Mouse (Mus musculus) liver, adult 2 months (tissue): ENCODE results near the gene Col4a1.

Experiments
- CTCF ChIP-seq: fragments of 200-500 bp; IDR thresholded peaks from 2 replicates; pipeline ENCODE4 v1.5.1; 2011; ENCODE audit warnings: low read depth, low read length, control low read depth
- POLR2A ChIP-seq: fragments of 200-500 bp; IDR thresholded peaks from 2 replicates; pipeline ENCODE4 v1.6.1; 2011; ENCODE audit warnings: low read length, control low read depth; ENCODE audit not compliant: insufficient read depth; ENCODE audit errors: extremely low read depth

DNA sequence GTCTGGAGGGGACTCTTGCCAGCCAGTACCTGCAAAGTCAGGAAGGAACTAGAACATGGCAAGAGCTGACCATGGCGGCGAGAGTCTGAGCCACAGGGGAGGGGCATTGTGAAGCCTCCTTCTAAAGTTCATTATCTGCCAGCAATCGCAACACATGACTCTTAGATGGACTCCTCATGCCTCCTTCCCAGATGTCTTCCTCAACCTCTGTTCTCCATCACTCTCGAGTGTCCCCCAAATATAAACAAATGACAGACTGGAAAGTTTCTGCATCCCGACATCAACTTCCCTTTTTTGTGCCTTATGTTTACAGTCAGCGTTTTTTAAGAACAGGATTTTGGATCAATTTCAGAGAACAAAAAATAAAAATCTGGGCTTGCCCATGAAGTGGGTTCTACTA lies 93.3 kb downstream of the Col4a1 start:
- no peak for TF ChIP-seq CTCF
- no peak for TF ChIP-seq POLR2A
